Mouse (Mus musculus): ENCODE measurements around the gene Olfr643.

GRCm38 (mm10) chr7:104018953-104019352, 118.3 kb downstream of the Olfr643 start:
- TF ChIP-seq CTCF (IDR thresholded peaks at IDR 0.05): no peak
- TF ChIP-seq EP300 (IDR thresholded peaks at IDR 0.05): no peak
